Mouse (Mus musculus): Measurements from ENCODE around the gene Mapt. TPM values are rescaled to one million over a fixed set of nuclear protein-coding genes. Genes with fewer than 3 reads are reported as not detected.

Mapt gene
- total and polyA plus RNA-seq, 2 experiments = 1.4 to 1.6 TPM

DNA sequence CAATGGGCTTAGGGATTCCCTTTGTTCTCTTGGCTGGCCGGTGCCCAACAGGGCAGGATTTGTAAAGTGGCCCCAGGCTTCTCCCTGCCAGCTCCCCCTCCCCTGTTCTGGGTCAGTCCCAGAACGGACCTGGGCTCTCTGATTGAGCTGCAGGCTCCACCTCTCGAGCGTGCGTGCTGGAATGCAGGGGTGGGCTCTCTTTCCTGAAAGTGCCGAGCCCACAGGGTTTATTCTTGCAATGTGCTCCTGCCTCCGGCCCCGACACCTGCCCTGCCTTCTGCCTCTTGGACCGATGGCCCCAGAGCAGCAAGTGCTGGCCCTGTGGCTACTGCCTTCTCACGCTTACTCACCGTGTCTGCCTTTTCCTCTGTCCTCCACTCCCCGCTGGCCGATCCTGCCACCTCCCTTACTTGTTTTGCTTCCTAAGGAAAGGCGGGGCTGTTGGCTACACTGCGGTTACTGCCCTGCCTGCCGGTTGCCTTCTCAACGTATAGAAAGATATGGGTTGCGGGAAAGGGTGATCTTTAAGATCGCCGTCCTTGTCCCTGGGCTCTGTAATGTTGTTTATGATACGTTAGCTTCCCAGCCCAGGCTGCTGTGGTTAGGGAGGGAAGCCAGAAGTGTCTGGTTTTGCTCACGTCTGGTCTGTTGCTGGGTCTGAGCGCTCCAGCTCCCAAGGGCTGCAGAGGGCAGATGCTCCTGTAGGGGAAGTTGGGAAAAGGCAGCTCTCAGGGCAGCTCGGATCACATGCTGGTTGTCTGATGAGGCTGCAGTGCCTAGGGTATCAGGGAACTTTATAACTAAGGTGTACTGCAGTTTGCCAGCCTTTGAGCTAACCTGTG lies 88.0 kb downstream of the Mapt start:
- Histone ChIP-seq H3K27me3 (ENCODE audit: control insufficient read depth, insufficient read depth, low read length) (no peaks in the 10 kb centered on the region), H3K27ac (replicated peaks; ENCODE audit: insufficient read depth, low read depth, low read length) (no peak overlapping the region), H3K4me1 (ENCODE audit: control insufficient read depth, insufficient read depth, low read length) (peaks cover 3% of the 10 kb centered on the region; the same call in 1 of the 2 replicates), H3K9ac (ENCODE audit: low read depth, low read length) (peak overlapping the region; percentile 14; the same call in 1 of the 2 replicates), H3K4me3 (ENCODE audit: insufficient read depth, low read depth, low read length) (peak overlapping the region; percentile 47), H3K79me2 (ENCODE audit: control insufficient read depth, insufficient read depth, low read length) (no peaks in the 10 kb centered on the region), H3K36me3 (ENCODE audit: control insufficient read depth, insufficient read depth, low read length) (no peaks in the 10 kb centered on the region)
- DNase-seq (ENCODE audit: extremely low read depth, low read depth, low spot score) = no peak
- TF ChIP-seq CTCF (IDR thresholded peaks at IDR 0.05; ENCODE audit: low read depth, low read length) (no peak), POLR2A (IDR thresholded peaks at IDR 0.05; ENCODE audit: extremely low read depth, insufficient read depth, low read length) (no peak)
- 14% methylated on average over 24 of the region's 24 CpGs for WGBS

DNA sequence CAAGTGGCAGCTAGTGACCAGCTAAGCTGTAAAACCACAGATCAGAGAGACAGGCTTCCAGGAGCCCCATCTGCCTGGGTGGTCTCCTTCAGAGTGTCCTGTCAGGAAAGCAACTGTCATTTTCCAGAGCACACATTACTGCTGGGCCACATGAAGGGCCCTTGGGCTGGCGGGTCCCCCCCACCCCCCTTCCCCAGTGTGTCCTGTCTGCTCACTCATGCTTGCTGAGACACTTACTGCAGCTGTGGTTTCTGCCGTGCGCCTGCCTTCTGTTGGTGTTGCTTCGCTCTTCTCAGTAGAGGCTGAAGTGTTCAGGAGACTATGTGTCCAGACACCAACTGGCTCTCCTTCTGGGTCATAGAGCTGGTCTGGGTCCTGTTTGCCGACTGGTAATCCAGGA lies 89.3 kb downstream of the Mapt start:
- no peak for DNase-seq (ENCODE audit: extremely low read depth, low read depth, low spot score)
- Histone ChIP-seq H3K27me3 (ENCODE audit: control insufficient read depth, insufficient read depth, low read length) (no peaks in the 10 kb centered on the region), H3K9ac (ENCODE audit: low read depth, low read length) (no peak overlapping the region), H3K36me3 (ENCODE audit: control insufficient read depth, insufficient read depth, low read length) (no peaks in the 10 kb centered on the region), H3K79me2 (ENCODE audit: control insufficient read depth, insufficient read depth, low read length) (no peaks in the 10 kb centered on the region), H3K4me3 (ENCODE audit: insufficient read depth, low read depth, low read length) (no peak overlapping the region), H3K4me1 (ENCODE audit: control insufficient read depth, insufficient read depth, low read length) (peaks cover 3% of the 10 kb centered on the region; the same call in 1 of the 2 replicates), H3K27ac (replicated peaks; ENCODE audit: insufficient read depth, low read depth, low read length) (no peak overlapping the region)
- 85% methylated on average over 5 of the region's 5 CpGs for WGBS
- TF ChIP-seq POLR2A (IDR thresholded peaks at IDR 0.05; ENCODE audit: extremely low read depth, insufficient read depth, low read length) (no peak), CTCF (IDR thresholded peaks at IDR 0.05; ENCODE audit: low read depth, low read length) (no peak)

DNA sequence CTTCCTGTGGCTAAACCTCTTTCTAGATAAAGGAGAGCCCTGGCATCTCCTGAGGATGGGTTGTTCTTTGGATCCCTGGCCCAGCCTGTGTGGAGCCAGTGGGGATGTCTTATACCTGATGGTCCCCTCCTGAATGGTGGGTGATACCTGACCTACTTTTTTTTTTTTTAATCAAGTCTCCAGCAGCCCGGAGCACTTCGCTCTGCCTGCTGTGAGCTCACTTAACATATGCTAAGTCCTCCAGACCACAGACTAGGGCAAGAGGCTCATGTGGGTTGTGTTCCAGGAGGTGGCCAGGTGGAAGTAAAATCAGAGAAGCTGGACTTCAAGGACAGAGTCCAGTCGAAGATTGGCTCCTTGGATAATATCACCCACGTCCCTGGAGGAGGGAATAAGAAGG lies 91.0 kb downstream of the Mapt start:
- Histone ChIP-seq H3K9ac (ENCODE audit: low read depth, low read length) (no peak overlapping the region), H3K4me1 (ENCODE audit: control insufficient read depth, insufficient read depth, low read length) (no peaks in the 10 kb centered on the region), H3K4me3 (ENCODE audit: insufficient read depth, low read depth, low read length) (no peak overlapping the region), H3K79me2 (ENCODE audit: control insufficient read depth, insufficient read depth, low read length) (no peaks in the 10 kb centered on the region), H3K36me3 (ENCODE audit: control insufficient read depth, insufficient read depth, low read length) (no peaks in the 10 kb centered on the region), H3K27me3 (ENCODE audit: control insufficient read depth, insufficient read depth, low read length) (no peaks in the 10 kb centered on the region), H3K27ac (replicated peaks; ENCODE audit: insufficient read depth, low read depth, low read length) (no peak overlapping the region)
- no peak for DNase-seq (ENCODE audit: extremely low read depth, low read depth, low spot score)
- WGBS = 58% methylated on average over 4 of the region's 4 CpGs
- no peak for TF ChIP-seq POLR2A (IDR thresholded peaks at IDR 0.05; ENCODE audit: extremely low read depth, insufficient read depth, low read length)
- TF ChIP-seq CTCF (IDR thresholded peaks at IDR 0.05; ENCODE audit: low read depth, low read length) = no peak

DNA sequence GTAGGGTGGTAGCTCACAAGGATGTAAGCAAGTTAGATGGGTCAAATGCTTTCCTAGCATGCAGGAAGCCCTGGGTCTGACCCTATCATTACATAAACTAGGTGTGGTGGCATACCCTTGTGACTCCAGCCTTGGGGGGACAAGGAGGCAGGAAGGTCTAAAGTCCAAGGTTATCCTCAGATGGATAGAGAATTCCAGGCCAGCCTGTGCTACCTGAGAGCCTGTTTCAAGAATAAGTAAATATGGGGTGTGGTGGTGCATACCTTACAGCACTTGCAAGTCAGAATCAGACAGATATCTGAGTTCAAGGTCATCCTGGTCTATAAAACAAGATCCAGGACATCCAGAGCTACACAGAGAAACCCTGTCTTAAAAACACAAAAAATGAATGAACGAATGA lies 96.3 kb downstream of the Mapt start:
- H3K4me1 ChIP-seq (ENCODE audit: control insufficient read depth, insufficient read depth, low read length) = no peaks in the 10 kb centered on the region
- H3K4me3 ChIP-seq (ENCODE audit: insufficient read depth, low read depth, low read length) = no peak overlapping the region
- H3K27ac ChIP-seq (replicated peaks; ENCODE audit: insufficient read depth, low read depth, low read length) = no peak overlapping the region
- TF ChIP-seq POLR2A (IDR thresholded peaks at IDR 0.05; ENCODE audit: extremely low read depth, insufficient read depth, low read length) (no peak), CTCF (IDR thresholded peaks at IDR 0.05; ENCODE audit: low read depth, low read length) (no peak)
- no peak overlapping the region for H3K9ac ChIP-seq (ENCODE audit: low read depth, low read length)
- no peaks in the 10 kb centered on the region for H3K27me3 ChIP-seq (ENCODE audit: control insufficient read depth, insufficient read depth, low read length)
- WGBS = 94% methylated on average over 1 of the region's 1 CpGs
- peaks cover under 1% of the 10 kb centered on the region; the same call in 1 of the 2 replicates for H3K36me3 ChIP-seq (ENCODE audit: control insufficient read depth, insufficient read depth, low read length)
- no peaks in the 10 kb centered on the region for H3K79me2 ChIP-seq (ENCODE audit: control insufficient read depth, insufficient read depth, low read length)
- no peak for DNase-seq (ENCODE audit: extremely low read depth, low read depth, low spot score)

DNA sequence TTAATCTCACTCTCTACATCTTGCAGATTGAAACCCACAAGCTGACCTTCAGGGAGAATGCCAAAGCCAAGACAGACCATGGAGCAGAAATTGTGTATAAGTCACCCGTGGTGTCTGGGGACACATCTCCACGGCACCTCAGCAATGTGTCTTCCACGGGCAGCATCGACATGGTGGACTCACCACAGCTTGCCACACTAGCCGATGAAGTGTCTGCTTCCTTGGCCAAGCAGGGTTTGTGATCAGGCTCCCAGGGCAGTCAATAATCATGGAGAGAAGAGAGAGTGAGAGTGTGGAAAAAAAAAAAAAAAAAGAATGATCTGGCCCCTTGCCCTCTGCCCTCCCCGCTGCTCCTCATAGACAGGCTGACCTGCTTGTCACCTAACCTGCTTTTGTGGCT lies 96.8 kb downstream of the Mapt start:
- 81% methylated on average over 6 of the region's 6 CpGs for WGBS
- no peaks in the 10 kb centered on the region for H3K4me1 ChIP-seq (ENCODE audit: control insufficient read depth, insufficient read depth, low read length)
- no peak overlapping the region for H3K4me3 ChIP-seq (ENCODE audit: insufficient read depth, low read depth, low read length)
- H3K36me3 ChIP-seq (ENCODE audit: control insufficient read depth, insufficient read depth, low read length) = peaks cover 5% of the 10 kb centered on the region; the same call in 1 of the 2 replicates
- no peak overlapping the region for H3K27ac ChIP-seq (replicated peaks; ENCODE audit: insufficient read depth, low read depth, low read length)
- H3K9ac ChIP-seq (ENCODE audit: low read depth, low read length) = no peak overlapping the region
- no peak for DNase-seq (ENCODE audit: extremely low read depth, low read depth, low spot score)
- TF ChIP-seq CTCF (IDR thresholded peaks at IDR 0.05; ENCODE audit: low read depth, low read length) (no peak), POLR2A (IDR thresholded peaks at IDR 0.05; ENCODE audit: extremely low read depth, insufficient read depth, low read length) (no peak)
- H3K27me3 ChIP-seq (ENCODE audit: control insufficient read depth, insufficient read depth, low read length) = no peaks in the 10 kb centered on the region
- H3K79me2 ChIP-seq (ENCODE audit: control insufficient read depth, insufficient read depth, low read length) = no peaks in the 10 kb centered on the region
